Mouse (Mus musculus): ENCODE measurements around the gene Acsl6. TPM values are rescaled to one million over a fixed set of nuclear protein-coding genes. Genes with fewer than 3 reads are reported as not detected.

Gene Acsl6
- polyA plus RNA-seq, 2 experiments: 0.85 to 1.1 TPM

- H3K27ac ChIP-seq: no peak overlapping the region
- no peak for TF ChIP-seq CTCF (IDR thresholded peaks at IDR 0.05; ENCODE audit: low read depth)
- no peak for TF ChIP-seq EP300 (IDR thresholded peaks at IDR 0.05; ENCODE audit: low read depth)
- DNase-seq (ENCODE audit: low read depth in 3 of 3, low spot score in 3 of 3): no peak
- no peaks in the 10 kb centered on the region for H3K36me3 ChIP-seq (replicated peaks; ENCODE audit: control insufficient read depth, insufficient read depth, low read depth)
- H3K4me2 ChIP-seq (ENCODE audit: low read depth): no peak overlapping the region
- peaks cover 32% of the 10 kb centered on the region for H3K27me3 ChIP-seq (ENCODE audit: control insufficient read depth, insufficient read depth, low read length)
- ATAC-seq (ENCODE audit: insufficient read depth): no peak
- H3K9ac ChIP-seq (replicated peaks): no peak overlapping the region
- H3K4me3 ChIP-seq (ENCODE audit: insufficient read depth in 1 of 2, low read depth in 2 of 2, low read length in 2 of 2): no peak overlapping the region
- no peaks in the 10 kb centered on the region for H3K9me3 ChIP-seq (ENCODE audit: control insufficient read depth, low read length)
- H3K4me1 ChIP-seq (replicated peaks; ENCODE audit: control insufficient read depth in 2 of 2, insufficient read depth in 2 of 2, low read length in 1 of 2): no peaks in the 10 kb centered on the region
- WGBS (ENCODE audit: insufficient replicate concordance): 59% methylated on average over 3 of the region's 3 CpGs
These were observed 1.7 kb downstream of the Acsl6 start for GRCm38 (mm10) chr11:54305331-54305730.

DNA sequence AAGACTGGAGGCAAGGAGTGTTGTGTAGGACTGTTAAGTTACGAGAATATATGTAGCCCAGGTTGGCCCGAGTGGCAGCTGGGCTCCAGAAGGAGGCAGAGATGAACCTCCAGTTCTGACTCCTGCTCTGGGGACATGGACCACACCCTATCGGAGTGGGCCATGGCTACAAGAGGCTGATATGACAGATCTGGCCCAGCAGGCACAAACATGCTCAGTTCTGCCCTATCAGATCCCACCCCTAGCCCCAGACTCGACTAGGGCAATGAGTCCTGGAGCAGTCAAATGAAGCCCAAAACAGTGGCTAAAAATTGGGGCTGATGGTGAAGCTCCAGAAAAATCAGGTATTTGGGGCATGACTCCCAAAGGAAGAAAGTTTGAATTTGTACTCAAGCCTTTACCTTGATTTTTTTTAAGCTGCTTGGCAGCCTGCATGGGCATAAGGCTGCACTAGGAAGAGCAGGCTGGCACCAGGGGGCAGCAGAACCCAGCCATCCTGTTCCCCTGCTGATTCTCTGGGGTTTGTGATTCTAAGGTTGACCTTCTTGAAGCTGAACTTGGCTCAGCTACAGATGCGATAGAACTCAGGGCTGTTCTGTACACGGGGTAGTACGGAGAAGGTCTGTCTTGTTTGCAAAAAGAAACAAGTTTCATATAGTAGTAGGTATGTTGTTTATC is 3.7 kb downstream of the Acsl6 start:
- peaks cover 32% of the 10 kb centered on the region for H3K27me3 ChIP-seq (ENCODE audit: control insufficient read depth, insufficient read depth, low read length)
- ATAC-seq (ENCODE audit: insufficient read depth) (peak; percentile 23; the same call in 1 of the 2 replicates), DNase-seq (ENCODE audit: low read depth in 3 of 3, low spot score in 3 of 3) (no peak)
- no peaks in the 10 kb centered on the region for H3K4me1 ChIP-seq (replicated peaks; ENCODE audit: control insufficient read depth in 2 of 2, insufficient read depth in 2 of 2, low read length in 1 of 2)
- H3K27ac ChIP-seq: no peak overlapping the region
- 46% methylated on average over 7 of the region's 7 CpGs for WGBS (ENCODE audit: insufficient replicate concordance)
- no peak overlapping the region for H3K4me3 ChIP-seq (ENCODE audit: insufficient read depth in 1 of 2, low read depth in 2 of 2, low read length in 2 of 2)
- H3K9ac ChIP-seq (replicated peaks): no peak overlapping the region
- H3K9me3 ChIP-seq (ENCODE audit: control insufficient read depth, low read length): no peaks in the 10 kb centered on the region
- no peaks in the 10 kb centered on the region for H3K36me3 ChIP-seq (replicated peaks; ENCODE audit: control insufficient read depth, insufficient read depth, low read depth)
- H3K4me2 ChIP-seq (ENCODE audit: low read depth): no peak overlapping the region
- TF ChIP-seq CTCF (IDR thresholded peaks at IDR 0.05; ENCODE audit: low read depth) (peak; percentile 69), EP300 (IDR thresholded peaks at IDR 0.05; ENCODE audit: low read depth) (no peak)

GRCm38 (mm10) chr11:54310588-54310987 is 7.0 kb downstream of the Acsl6 start:
- TF ChIP-seq EP300 (IDR thresholded peaks at IDR 0.05; ENCODE audit: low read depth): no peak
- no peak for TF ChIP-seq CTCF (IDR thresholded peaks at IDR 0.05; ENCODE audit: low read depth)
- ATAC-seq (ENCODE audit: insufficient read depth) (no peak), DNase-seq (ENCODE audit: low read depth in 3 of 3, low spot score in 3 of 3) (no peak)
- no peak overlapping the region for H3K4me3 ChIP-seq (ENCODE audit: insufficient read depth in 1 of 2, low read depth in 2 of 2, low read length in 2 of 2)
- H3K4me2 ChIP-seq (ENCODE audit: low read depth): no peak overlapping the region
- H3K9me3 ChIP-seq (ENCODE audit: control insufficient read depth, low read length): no peaks in the 10 kb centered on the region
- H3K4me1 ChIP-seq (replicated peaks; ENCODE audit: control insufficient read depth in 2 of 2, insufficient read depth in 2 of 2, low read length in 1 of 2): peaks cover 2 to 22% of the 10 kb centered on the region in 2 experiments; a peak in 3 of 4 replicates
- WGBS (ENCODE audit: insufficient replicate concordance): 66% methylated on average over 2 of the region's 2 CpGs
- no peaks in the 10 kb centered on the region for H3K36me3 ChIP-seq (replicated peaks; ENCODE audit: control insufficient read depth, insufficient read depth, low read depth)
- H3K27me3 ChIP-seq (ENCODE audit: control insufficient read depth, insufficient read depth, low read length): peaks cover 2% of the 10 kb centered on the region; the same call in 1 of the 2 replicates
- H3K9ac ChIP-seq (replicated peaks): no peak overlapping the region
- H3K27ac ChIP-seq: no peak overlapping the region

- no peak overlapping the region for H3K4me3 ChIP-seq (ENCODE audit: insufficient read depth in 1 of 2, low read depth in 2 of 2, low read length in 2 of 2)
- no peak overlapping the region for H3K4me2 ChIP-seq (ENCODE audit: low read depth)
- H3K36me3 ChIP-seq (replicated peaks; ENCODE audit: control insufficient read depth, insufficient read depth, low read depth): no peaks in the 10 kb centered on the region
- TF ChIP-seq CTCF (IDR thresholded peaks at IDR 0.05; ENCODE audit: low read depth) (no peak), EP300 (IDR thresholded peaks at IDR 0.05; ENCODE audit: low read depth) (no peak)
- peaks cover 2 to 22% of the 10 kb centered on the region in 2 experiments; a peak in 3 of 4 replicates for H3K4me1 ChIP-seq (replicated peaks; ENCODE audit: control insufficient read depth in 2 of 2, insufficient read depth in 2 of 2, low read length in 1 of 2)
- WGBS (ENCODE audit: insufficient replicate concordance): 49% methylated on average over 5 of the region's 5 CpGs
- no peak overlapping the region for H3K27ac ChIP-seq
- ATAC-seq (ENCODE audit: insufficient read depth): no peak
- no peak overlapping the region for H3K9ac ChIP-seq (replicated peaks)
- no peaks in the 10 kb centered on the region for H3K27me3 ChIP-seq (ENCODE audit: control insufficient read depth, insufficient read depth, low read length)
- no peak for DNase-seq (ENCODE audit: low read depth in 3 of 3, low spot score in 3 of 3)
- H3K9me3 ChIP-seq (ENCODE audit: control insufficient read depth, low read length): no peaks in the 10 kb centered on the region
These were observed 8.4 kb downstream of the Acsl6 start for GRCm38 (mm10) chr11:54312021-54312420.

- Histone ChIP-seq H3K9me3 (ENCODE audit: control insufficient read depth, low read length) (no peaks in the 10 kb centered on the region), H3K4me1 (replicated peaks; ENCODE audit: control insufficient read depth in 2 of 2, insufficient read depth in 2 of 2, low read length in 1 of 2) (peaks cover 2 to 22% of the 10 kb centered on the region in 2 experiments; a peak in 3 of 4 replicates), H3K27ac (no peak overlapping the region), H3K4me2 (ENCODE audit: low read depth) (no peak overlapping the region), H3K4me3 (ENCODE audit: insufficient read depth in 1 of 2, low read depth in 2 of 2, low read length in 2 of 2) (no peak overlapping the region), H3K27me3 (ENCODE audit: control insufficient read depth, insufficient read depth, low read length) (no peaks in the 10 kb centered on the region), H3K9ac (replicated peaks) (no peak overlapping the region), H3K36me3 (replicated peaks; ENCODE audit: control insufficient read depth, insufficient read depth, low read depth) (no peaks in the 10 kb centered on the region)
- WGBS (ENCODE audit: insufficient replicate concordance): 14% methylated on average over 1 of the region's 1 CpGs
- TF ChIP-seq EP300 (IDR thresholded peaks at IDR 0.05; ENCODE audit: low read depth) (no peak), CTCF (IDR thresholded peaks at IDR 0.05; ENCODE audit: low read depth) (no peak)
- ATAC-seq (ENCODE audit: insufficient read depth) (no peak), DNase-seq (ENCODE audit: low read depth in 3 of 3, low spot score in 3 of 3) (no peak)
These were observed 9.0 kb downstream of the Acsl6 start for GRCm38 (mm10) chr11:54312603-54313002.

Data from liver, embryonic 14.5 days (tissue).